Mouse (Mus musculus): ENCODE measurements around the gene Slc22a20. TPM values are rescaled to one million over a fixed set of nuclear protein-coding genes. Genes with fewer than 3 reads are reported as not detected.

The Slc22a20 gene
- polyA plus RNA-seq (2012; rRNA removed) = not detected in 2 replicates

GRCm38 (mm10) chr19:5986043-5986442, at the start of gene Slc22a20:
TSS of gene Slc22a20 (minus strand) at chr19:5986143.

GRCm38 (mm10) chr19:6015511-6016315, 29.8 kb upstream of the Slc22a20 start, which contains the start of gene Capn1:
TSS of gene Capn1 (minus strand) at chr19:6015897.

GRCm38 (mm10) chr19:5963883-5964562, 21.9 kb downstream of the Slc22a20 start, which contains the start of gene Pola2:
TSS of gene Pola2 (minus strand) at chr19:5964202.

GRCm38 (mm10) chr19:5924713-5925093, 61.2 kb downstream of the Slc22a20 start, which contains the start of gene Cdc42ep2:
TSS of gene Cdc42ep2 (minus strand) at chr19:5924816.

Other genes starting within 250 kb of the Slc22a20 start
- gene Ltbp3, start 245.2 kb downstream of the Slc22a20 start, polyA plus RNA-seq (2012; rRNA removed) = 25.0 and 41.3 TPM in 2 replicates
- 75.2 and 92.9 TPM in 2 replicates for gene Scyl1, start 214.7 kb downstream of the Slc22a20 start, polyA plus RNA-seq (2012; rRNA removed)
- 22.2 and 23.3 TPM in 2 replicates for gene Frmd8, start 110.9 kb downstream of the Slc22a20 start, polyA plus RNA-seq (2012; rRNA removed)
- 2.3 and 3.2 TPM in 2 replicates for gene Slc25a45, start 108.3 kb downstream of the Slc22a20 start, polyA plus RNA-seq (2012; rRNA removed)
- 9.3 and 9.8 TPM in 2 replicates for gene Tigd3, start 92.0 kb downstream of the Slc22a20 start, polyA plus RNA-seq (2012; rRNA removed)
- gene Dpf2, start 73.1 kb downstream of the Slc22a20 start, polyA plus RNA-seq (2012; rRNA removed) = 187 and 201 TPM in 2 replicates
- gene Cdc42ep2, start 61.3 kb downstream of the Slc22a20 start, polyA plus RNA-seq (2012; rRNA removed) = 2.4 and 2.9 TPM in 2 replicates
- gene Pola2, start 21.9 kb downstream of the Slc22a20 start, polyA plus RNA-seq (2012; rRNA removed) = 74.4 and 80.7 TPM in 2 replicates
- gene Capn1, start 29.8 kb upstream of the Slc22a20 start, polyA plus RNA-seq (2012; rRNA removed) = 5.6 and 7.9 TPM in 2 replicates
- 29.2 and 32.8 TPM in 2 replicates for gene Syvn1, start 60.4 kb upstream of the Slc22a20 start, polyA plus RNA-seq (2012; rRNA removed)
- gene Mrpl49, start 71.6 kb upstream of the Slc22a20 start, polyA plus RNA-seq (2012; rRNA removed) = 53.7 and 58.8 TPM in 2 replicates
- gene Fau, start 71.7 kb upstream of the Slc22a20 start, polyA plus RNA-seq (2012; rRNA removed) = 1,645 and 2,151 TPM in 2 replicates
- gene Znhit2, start 75.0 kb upstream of the Slc22a20 start, polyA plus RNA-seq (2012; rRNA removed) = 27.7 and 31.3 TPM in 2 replicates
- 42.8 and 53.5 TPM in 2 replicates for gene Tm7sf2, start 82.2 kb upstream of the Slc22a20 start, polyA plus RNA-seq (2012; rRNA removed)
- gene Vps51, start 91.1 kb upstream of the Slc22a20 start, polyA plus RNA-seq (2012; rRNA removed) = 74.8 and 88.1 TPM in 2 replicates
- 0.16 and 0.39 TPM in 2 replicates for gene Tmem262, start 93.9 kb upstream of the Slc22a20 start, polyA plus RNA-seq (2012; rRNA removed)
- 0.67 and 1.7 TPM in 2 replicates for gene Gm28374, start 96.1 kb upstream of the Slc22a20 start, polyA plus RNA-seq (2012; rRNA removed)
- gene Zfpl1, start 98.8 kb upstream of the Slc22a20 start, polyA plus RNA-seq (2012; rRNA removed) = 47.5 and 73.8 TPM in 2 replicates
- gene Cdca5, start 98.8 kb upstream of the Slc22a20 start, polyA plus RNA-seq (2012; rRNA removed) = 35.9 and 39.7 TPM in 2 replicates
- 1.3 and 1.6 TPM in 2 replicates for gene AC131692.1, start 108.3 kb upstream of the Slc22a20 start, polyA plus RNA-seq (2012; rRNA removed)
- 2.8 and 3.9 TPM in 2 replicates for gene Naaladl1, start 119.6 kb upstream of the Slc22a20 start, polyA plus RNA-seq (2012; rRNA removed)
- 41.9 and 69.7 TPM in 2 replicates for gene Sac3d1, start 132.5 kb upstream of the Slc22a20 start, polyA plus RNA-seq (2012; rRNA removed)
- gene Snx15, start 142.2 kb upstream of the Slc22a20 start, polyA plus RNA-seq (2012; rRNA removed) = 27.4 and 36.9 TPM in 2 replicates
- not detected in 2 replicates for gene Batf2, start 154.8 kb upstream of the Slc22a20 start, polyA plus RNA-seq (2012; rRNA removed)
- 55.9 and 75.4 TPM in 2 replicates for gene Arl2, start 155.4 kb upstream of the Slc22a20 start, polyA plus RNA-seq (2012; rRNA removed)
- gene Majin, start 198.2 kb upstream of the Slc22a20 start, polyA plus RNA-seq (2012; rRNA removed) = not detected in 2 replicates
- 0.16 and 1.1 TPM in 2 replicates for gene Gpha2, start 240.2 kb upstream of the Slc22a20 start, polyA plus RNA-seq (2012; rRNA removed)
- 35.9 and 56.4 TPM in 2 replicates for gene Ppp2r5b, start 249.7 kb upstream of the Slc22a20 start, polyA plus RNA-seq (2012; rRNA removed)